8 mouse cellular contexts compared by ENCODE assay signal in the genomic region with DNA sequence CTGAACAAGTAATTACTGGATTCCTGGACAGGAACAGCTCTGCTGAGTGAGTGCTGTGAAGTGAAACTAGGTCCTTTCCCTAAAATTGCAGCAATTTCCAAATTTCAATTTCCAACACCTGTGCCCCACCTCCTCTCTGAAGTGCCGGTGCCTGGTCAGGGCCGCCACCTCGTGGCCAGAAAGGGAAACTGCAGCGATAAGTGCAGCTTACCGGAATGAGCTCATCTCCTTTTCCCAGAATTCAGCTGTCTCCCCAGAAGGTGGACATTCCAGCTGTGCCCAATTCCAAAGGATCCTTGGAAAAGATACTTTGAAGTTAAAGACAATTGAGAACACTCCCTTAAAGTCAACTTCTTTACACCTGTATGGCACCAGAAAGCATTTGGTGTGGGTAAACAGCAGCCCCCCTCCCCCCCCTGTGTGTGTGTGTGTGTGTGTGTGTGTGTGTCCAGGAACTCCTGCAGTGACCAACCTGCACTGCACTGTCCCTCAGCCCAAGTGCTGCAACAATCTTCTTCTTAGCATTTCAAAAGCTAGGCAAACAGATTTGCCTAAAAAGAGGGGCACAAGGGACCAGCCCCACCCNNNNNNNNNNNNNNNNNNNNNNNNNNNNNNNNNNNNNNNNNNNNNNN. TPM values are rescaled to one million over a fixed set of nuclear protein-coding genes. Genes with fewer than 3 reads are reported as not detected.
DNase-seq lines count a peak whose midpoint lies in the region; ATAC-seq lines count a peak whose summit lies in the region.

No protein-coding gene starts in this region.

- no peak overlapping the region for H3K4me2 ChIP-seq in limb, embryonic 11.5 days (ENCODE audit: low read depth, severe bottlenecking)

- WGBS in limb, embryonic 11.5 days = 4% methylated on average over 5 of the region's 5 CpGs

- H3K4me1 ChIP-seq in limb, embryonic 11.5 days (ENCODE audit: control insufficient read depth, insufficient read depth, low read length) = no peaks in the 10 kb centered on the region

- H3K9ac ChIP-seq in limb, embryonic 11.5 days (ENCODE audit: low read length) = no peak overlapping the region

- no peaks in the 10 kb centered on the region for H3K9me3 ChIP-seq in limb, embryonic 11.5 days (ENCODE audit: control insufficient read depth, low read length)

- H3K4me3 ChIP-seq in limb, embryonic 11.5 days (ENCODE audit: low read depth, low read length) = no peak overlapping the region

- DNase-seq in 3134 (ENCODE audit: extremely low read depth, insufficient read length, low spot score) (peak; percentile 34), ZHBTc4 (ENCODE audit: low read depth, low spot score) (peak; percentile 84)
- DNase-seq in kidney, adult 9 months = peak; percentile 77
- peak; percentile 68 for DNase-seq in limb, embryonic 11.5 days (ENCODE audit: low spot score)
- peak; percentile 35 to 62 for DNase-seq in natural killer cell, adult 2 months (ENCODE audit: low spot score in 2 of 2)
- peak; percentile 75 for DNase-seq in splenic B cell, adult 2 months (ENCODE audit: low read depth, low spot score)

- H3K27ac ChIP-seq in limb, embryonic 11.5 days (replicated peaks; ENCODE audit: low read depth, low read length) = no peak overlapping the region

- H3K36me3 ChIP-seq in limb, embryonic 11.5 days (ENCODE audit: control insufficient read depth, insufficient read depth, low read length) = no peaks in the 10 kb centered on the region
- no peaks in the 10 kb centered on the region for H3K36me3 ChIP-seq in splenic B cell, adult 2 months (ENCODE audit: control insufficient read depth, insufficient read depth, low read length, poor library complexity, severe bottlenecking)

- H3K27me3 ChIP-seq in limb, embryonic 11.5 days (ENCODE audit: control insufficient read depth, insufficient read depth, low read length) = no peaks in the 10 kb centered on the region
- H3K27me3 ChIP-seq in splenic B cell, adult 2 months (ENCODE audit: control insufficient read depth, insufficient read depth, low read length, poor library complexity, severe bottlenecking) = no peaks in the 10 kb centered on the region

- peak; percentile 82 for ATAC-seq in common myeloid progenitor, adult 5-6 weeks (replicated peaks; ENCODE audit: low read depth, poor library complexity, severe bottlenecking)
- ATAC-seq in granulocyte monocyte progenitor cell, adult 5-6 weeks (replicated peaks; ENCODE audit: poor library complexity, severe bottlenecking) = peak; percentile 78
- ATAC-seq in limb, embryonic 11.5 days (ENCODE audit: insufficient number of reproducible peaks, low FRiP score, low TSS enrichment, low read depth) = no peak

RNA-seq across cellular contexts. Expression of gene Anxa4, which starts 13.2 kb away (rescaled TPM):
- total RNA-seq in common myeloid progenitor, adult 5-6 weeks (2017) = 29.9 and 32.5 TPM in 2 replicates
- total RNA-seq in granulocyte monocyte progenitor cell, adult 5-6 weeks (2014; fragmentation: Nextera tagmentation) = 11.9 and 16.4 TPM in 2 replicates
- 16.4 and 17.7 TPM in 2 replicates for total RNA-seq in granulocyte monocyte progenitor cell, adult 5-6 weeks (2017)
- polyA plus RNA-seq in limb, embryonic 11.5 days (2014; fragmentation: Nextera tagmentation; extraction: Ambion mirVana) = 10.0 and 12.1 TPM in 2 replicates

RNA-seq across cellular contexts. Expression of gene Aak1, which starts 42.7 kb away (rescaled TPM):
- total RNA-seq in common myeloid progenitor, adult 5-6 weeks (2017) = 7.1 and 12.2 TPM in 2 replicates
- total RNA-seq in granulocyte monocyte progenitor cell, adult 5-6 weeks (2014; fragmentation: Nextera tagmentation) = 28.2 and 40.2 TPM in 2 replicates
- 6.5 and 6.7 TPM in 2 replicates for total RNA-seq in granulocyte monocyte progenitor cell, adult 5-6 weeks (2017)
- polyA plus RNA-seq in limb, embryonic 11.5 days (2014; fragmentation: Nextera tagmentation; extraction: Ambion mirVana) = 14.1 and 21.7 TPM in 2 replicates

Comparison
In these comparisons a context has a peak if more than half of its experiments do, and no peak if none do; other contexts are left out.
1. DNase-seq: peak in every context shown above with its lines; median percentile 84 in ZHBTc4; 77 in kidney, adult 9 months; 75 in splenic B cell, adult 2 months; 68 in limb, embryonic 11.5 days; 48 in natural killer cell, adult 2 months; 34 in 3134.